Mouse (Mus musculus): ENCODE results near the gene Hs6st3.

- TF ChIP-seq CTCF (conservative IDR thresholded peaks at IDR 0.05; ENCODE audit: low read length) (no peak), NANOG (IDR thresholded peaks at IDR 0.05; ENCODE audit: borderline replicate concordance, low read length) (no peak)
These were observed 638.1 kb downstream of the Hs6st3 start for GRCm38 (mm10) chr14:119776261-119776660.
